Mouse (Mus musculus) C2C12 (cell line): ENCODE measurements around the gene Cdca4. TPM values are rescaled to one million over a fixed set of nuclear protein-coding genes. Genes with fewer than 3 reads are reported as not detected.

Source experiments
- H3K27me3 ChIP-seq: one replicate; pipeline ENCODE4 v1.6.1; 2011; ENCODE audit not compliant: control insufficient read depth, insufficient read depth, insufficient read length
- H3K36me3 ChIP-seq: one replicate; pipeline ENCODE4 v1.6.1; 2011; ENCODE audit not compliant: control insufficient read depth, insufficient read depth
- H3K4me3 ChIP-seq: one replicate; pipeline ENCODE4 v1.5.1; 2011; ENCODE audit warnings: mild to moderate bottlenecking, control low read depth; ENCODE audit not compliant: poor library complexity, insufficient read depth, severe bottlenecking
- H3K79me2 ChIP-seq: one replicate; pipeline ENCODE4 v1.6.1; 2011; ENCODE audit not compliant: control insufficient read depth, insufficient read depth
- H3K79me3 ChIP-seq: one replicate; pipeline ENCODE4 v1.6.1; 2011; ENCODE audit warnings: low read depth, control low read depth
- H3ac ChIP-seq: one replicate; pipeline ENCODE3; 2011; ENCODE audit warnings: low read depth; ENCODE audit not compliant: control insufficient read depth, insufficient read length
- CEBPB ChIP-seq: IDR thresholded peaks from one replicate; pipeline ENCODE4 v1.6.1; 2011; ENCODE audit warnings: low read depth, mild to moderate bottlenecking, control low read depth, moderate library complexity
- CTCF ChIP-seq: IDR thresholded peaks from one replicate; pipeline ENCODE4 v1.5.1; 2011; ENCODE audit not compliant: control insufficient read depth, insufficient read depth, insufficient read length
- FOSL1 ChIP-seq: IDR thresholded peaks from one replicate; pipeline ENCODE4 v1.8.0; 2011; ENCODE audit warnings: mild to moderate bottlenecking, low read length; ENCODE audit not compliant: poor library complexity, insufficient read depth, severe bottlenecking
- MAX ChIP-seq: IDR thresholded peaks from one replicate; pipeline ENCODE4 v1.6.1; 2011; ENCODE audit warnings: mild to moderate bottlenecking, control low read depth
- MYOD1 ChIP-seq: IDR thresholded peaks from one replicate; pipeline ENCODE4 v1.6.1; 2011; ENCODE audit warnings: low read depth; ENCODE audit not compliant: control insufficient read depth, insufficient read length
- MYOG ChIP-seq: IDR thresholded peaks from one replicate; pipeline ENCODE4 v1.6.1; 2011; ENCODE audit not compliant: control insufficient read depth, insufficient read length; ENCODE audit errors: extremely low read depth
- USF1 ChIP-seq: IDR thresholded peaks from one replicate; pipeline ENCODE4 v1.6.1; 2011; ENCODE audit warnings: low read depth, mild to moderate bottlenecking, control low read depth, moderate library complexity
- polyA plus RNA-seq: library from polyadenylated mRNA; unstranded; fragments of >200 nt; fragmentation: generic; extraction: Trizol; gene quantifications from one replicate; pipeline ENCODE4 v1.2.1, GENCODE M21; 2012; ENCODE audit warnings: missing spikeins

Gene Cdca4
- polyA plus RNA-seq, 1 experiment, result 61.9 TPM

DNA sequence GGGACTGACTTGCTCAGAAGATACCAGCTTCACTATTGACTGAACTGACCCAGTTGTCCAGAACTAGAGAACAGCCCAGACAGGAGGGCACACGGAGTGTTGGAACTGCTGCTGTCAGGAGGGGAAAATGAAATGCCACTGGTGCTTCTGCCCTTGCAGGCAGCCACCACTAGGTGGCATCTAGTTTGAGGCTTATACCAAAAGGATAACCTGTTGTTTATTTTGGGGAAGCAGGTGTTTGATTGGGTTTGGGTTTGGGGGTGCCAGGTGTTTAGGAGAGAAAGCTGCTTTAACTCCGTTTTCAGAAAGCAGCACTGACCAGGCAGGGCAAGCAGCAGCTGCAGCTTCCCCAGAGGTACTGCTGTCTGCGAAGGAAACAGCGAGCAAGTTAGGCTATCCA, 12.9 kb downstream of the Cdca4 start:
- Histone ChIP-seq H3K79me2 (peaks cover 34% of the 10 kb centered on the region), H3K79me3 (peaks cover 20% of the 10 kb centered on the region), H3K4me3 (no peak overlapping the region), H3K27me3 (no peaks in the 10 kb centered on the region), H3ac (no peak overlapping the region), H3K36me3 (peaks cover 52% of the 10 kb centered on the region)
- no peak for TF ChIP-seq MYOD1
- peak; percentile 49 for TF ChIP-seq CTCF
- no peak for TF ChIP-seq MYOG

DNA sequence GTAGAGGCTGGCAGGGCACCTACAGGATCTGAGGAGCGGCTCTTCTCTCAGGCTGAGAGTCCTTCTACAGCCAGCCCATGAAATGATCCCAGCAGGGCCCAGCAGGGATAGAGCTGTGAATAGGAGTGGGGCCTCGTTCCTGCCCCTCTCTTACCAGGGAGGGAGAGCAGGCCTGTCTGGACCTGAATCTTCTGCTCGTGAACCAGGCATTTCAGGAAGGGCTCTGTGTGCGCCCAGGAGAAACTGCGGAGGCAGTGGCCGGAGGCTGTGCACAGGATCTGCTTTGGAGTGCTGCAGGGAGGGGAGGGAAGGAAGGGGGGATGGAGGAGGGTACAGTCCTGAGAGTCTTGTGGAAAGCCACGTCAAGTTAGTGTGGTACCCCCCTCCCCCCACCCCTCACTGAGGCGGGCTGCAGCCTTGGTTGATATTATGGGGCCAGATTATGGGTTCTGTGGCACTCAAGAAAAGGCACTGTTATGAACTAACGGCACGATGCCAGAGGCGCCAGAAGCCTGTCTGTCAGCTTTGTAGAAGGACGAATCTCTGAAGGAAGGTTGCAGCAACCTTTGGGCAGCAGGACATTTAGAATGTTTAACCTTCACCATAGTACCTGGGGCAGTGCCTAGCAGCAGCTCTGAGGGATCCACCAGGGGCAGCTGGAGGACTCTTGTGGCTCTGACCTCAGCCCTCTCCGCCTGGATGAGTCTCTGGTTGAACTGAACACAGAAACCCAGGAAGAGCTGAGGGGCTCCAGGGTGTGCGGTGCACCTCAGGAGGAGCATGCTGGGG, 14.3 kb downstream of the Cdca4 start:
- TF ChIP-seq CEBPB (no peak), CTCF (no peak), MAX (no peak), FOSL1 (no peak), MYOG (no peak), USF1 (no peak)
- peaks cover 27% of the 10 kb centered on the region for H3K79me2 ChIP-seq
- H3K79me3 ChIP-seq, result peaks cover 10% of the 10 kb centered on the region
- no peak overlapping the region for H3ac ChIP-seq
- no peaks in the 10 kb centered on the region for H3K27me3 ChIP-seq
- H3K36me3 ChIP-seq, result peaks cover 38% of the 10 kb centered on the region
- H3K4me3 ChIP-seq, result no peak overlapping the region

- H3K79me3 ChIP-seq, result peaks cover 1% of the 10 kb centered on the region
- H3K36me3 ChIP-seq, result peaks cover 24% of the 10 kb centered on the region
- no peak overlapping the region for H3ac ChIP-seq
- no peak overlapping the region for H3K4me3 ChIP-seq
- no peaks in the 10 kb centered on the region for H3K27me3 ChIP-seq
- H3K79me2 ChIP-seq, result peaks cover 21% of the 10 kb centered on the region
- TF ChIP-seq CEBPB (no peak), MYOD1 (no peak), CTCF (no peak), FOSL1 (no peak), MYOG (no peak), MAX (no peak), USF1 (no peak)
These were observed 15.9 kb downstream of the Cdca4 start for GRCm38 (mm10) chr12:112813370-112813769.

DNA sequence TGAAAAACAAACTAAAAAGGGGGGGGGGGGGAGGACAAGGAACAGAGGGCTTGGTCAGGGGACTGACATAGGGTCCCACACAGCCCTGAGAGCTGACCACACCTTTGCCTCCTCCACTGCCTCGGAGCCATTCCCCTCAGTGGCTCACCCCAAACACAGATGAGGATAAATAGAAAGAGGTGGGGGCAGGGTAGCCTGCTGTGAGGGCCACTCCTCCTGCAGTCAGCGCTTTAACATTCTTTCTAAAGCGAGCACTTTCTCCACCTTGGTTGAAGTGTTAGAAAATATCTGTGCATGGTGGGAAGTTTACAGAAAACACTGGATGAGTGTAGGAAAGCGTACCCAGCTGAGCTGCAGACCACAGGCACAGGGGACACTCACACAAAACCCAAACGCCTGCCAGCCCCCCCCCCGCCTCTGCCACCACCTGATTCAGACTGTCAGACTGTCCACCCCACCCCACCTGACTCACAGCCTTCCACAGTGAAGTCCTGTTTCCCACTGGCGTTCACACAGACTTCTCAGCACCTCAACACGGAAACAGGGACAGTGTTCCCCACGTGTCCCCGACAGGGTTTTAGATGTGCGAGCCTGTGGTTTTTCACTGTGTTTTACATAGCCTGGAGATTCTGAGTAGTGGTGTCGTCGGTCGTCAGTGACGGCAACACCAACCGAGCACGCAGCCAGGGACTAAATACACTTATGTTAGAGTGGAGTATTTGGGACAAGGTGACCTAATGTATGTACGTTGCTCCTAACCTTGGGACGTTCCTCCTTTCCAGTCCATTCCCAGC, 18.9 kb downstream of the Cdca4 start:
- no peak for TF ChIP-seq MAX
- Histone ChIP-seq H3ac (no peak overlapping the region), H3K36me3 (no peaks in the 10 kb centered on the region), H3K79me3 (peaks cover 1% of the 10 kb centered on the region), H3K79me2 (peaks cover 15% of the 10 kb centered on the region), H3K4me3 (peak overlapping the region; percentile 45), H3K27me3 (no peaks in the 10 kb centered on the region)

- TF ChIP-seq USF1 (no peak), FOSL1 (no peak), MYOG (no peak), CTCF (no peak), MYOD1 (no peak), CEBPB (no peak), MAX (no peak)
- H3K79me3 ChIP-seq, result peaks cover 1% of the 10 kb centered on the region
- H3K27me3 ChIP-seq, result no peaks in the 10 kb centered on the region
- H3K36me3 ChIP-seq, result no peaks in the 10 kb centered on the region
- peaks cover 15% of the 10 kb centered on the region for H3K79me2 ChIP-seq
- peak overlapping the region; percentile 45 for H3K4me3 ChIP-seq
- peak overlapping the region; percentile 88 for H3ac ChIP-seq
These were observed 19.6 kb downstream of the Cdca4 start for GRCm38 (mm10) chr12:112809641-112810040.

DNA sequence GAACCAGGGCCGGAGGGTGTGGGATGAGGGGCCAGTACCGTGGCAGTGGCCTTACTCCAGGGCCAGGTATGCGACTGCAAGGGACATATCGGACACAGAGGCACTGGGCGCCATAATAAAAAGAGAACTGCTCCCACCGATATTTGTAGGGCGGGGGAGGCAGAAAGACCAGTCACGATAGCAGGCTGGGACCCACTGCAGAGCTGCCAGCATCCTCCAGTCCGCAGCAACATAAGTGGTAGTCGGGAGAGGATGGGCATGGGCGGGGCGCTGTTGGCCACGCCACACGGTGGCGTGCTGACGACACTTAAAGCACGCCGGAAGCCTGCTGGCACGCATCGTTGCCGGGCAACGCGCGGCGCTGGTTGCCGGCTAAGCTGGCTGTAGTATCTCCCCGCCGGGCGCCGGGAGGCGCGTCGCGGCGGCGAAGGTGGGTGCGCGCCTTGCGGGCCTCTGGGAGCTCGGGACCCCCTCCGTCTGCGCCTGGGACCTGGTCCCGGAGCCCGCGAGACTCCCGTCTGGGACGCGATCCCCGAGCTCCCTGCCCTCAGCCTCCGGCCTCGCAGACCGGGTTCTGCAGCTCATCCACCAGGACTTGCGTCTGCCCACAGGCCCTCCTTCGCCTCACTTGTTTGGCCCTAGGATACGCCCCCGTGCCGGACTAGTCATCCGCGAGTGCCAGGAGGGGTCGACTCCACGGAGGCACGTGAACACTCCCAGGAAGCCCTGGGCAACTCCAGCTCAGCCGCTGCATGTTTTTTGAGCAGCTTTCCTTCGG, 20.4 kb downstream of the Cdca4 start, which contains the start of gene Clba1:
Gene Clba1 (plus strand): TSS at position 351 of the 778 bp plus-strand sequence.
- Histone ChIP-seq H3K27me3 (no peaks in the 10 kb centered on the region), H3K4me3 (peak within 1 kb of the TSS; percentile 45), H3K79me3 (peaks cover 1% of the 10 kb centered on the region), H3K36me3 (no peaks in the 10 kb centered on the region), H3K79me2 (peaks cover 15% of the 10 kb centered on the region), H3ac (peak within 1 kb of the TSS; percentile 88)
- no peak for TF ChIP-seq CEBPB
- peak; percentile 58 for TF ChIP-seq USF1
- TF ChIP-seq CTCF, result no peak
- no peak for TF ChIP-seq MAX
- TF ChIP-seq MYOG, result no peak
